Mouse (Mus musculus) intestine, embryonic 14.5 days (tissue): Measurements from ENCODE around the gene Sec24a. TPM values are rescaled to one million over a fixed set of nuclear protein-coding genes. Genes with fewer than 3 reads are reported as not detected.

Source experiments
- ATAC-seq: fragments of 200-750 bp; cut with Nextera tagmentation; replicated peaks from 2 replicates; pipeline ENCODE4 v1.8.0; 2017; ENCODE audit warnings: low read depth, moderate number of reproducible peaks, moderate TSS enrichment, moderate library complexity; ENCODE audit not compliant: low FRiP score, low TSS enrichment
- DNase-seq: peaks from one replicate; pipeline ENCODE4 v3.0.0-alpha.2; 2018; ENCODE audit warnings: low spot score
- H3K27ac ChIP-seq: fragments of 300-500 bp; sonication (generic); 2 replicates; pipeline ENCODE4 v1.5.1; 2014; ENCODE audit warnings: low read depth, mild to moderate bottlenecking, control low read depth
- H3K27me3 ChIP-seq: fragments of 300-500 bp; sonication (generic); replicated peaks from 2 replicates; pipeline ENCODE4 v1.6.1; 2014; ENCODE audit warnings: low read length, control low read depth; ENCODE audit not compliant: control insufficient read depth, insufficient read depth
- H3K36me3 ChIP-seq: fragments of 300-500 bp; sonication (generic); 2 replicates; pipeline ENCODE4 v1.6.1; 2014; ENCODE audit warnings: low read length, control low read depth; ENCODE audit not compliant: control insufficient read depth, insufficient read depth
- H3K4me1 ChIP-seq: fragments of 300-500 bp; sonication (generic); replicated peaks from 2 replicates; pipeline ENCODE4 v1.6.1; 2014; ENCODE audit warnings: low read length, control low read depth, mixed read lengths; ENCODE audit not compliant: control insufficient read depth, insufficient read depth
- H3K4me2 ChIP-seq: fragments of 300-500 bp; sonication (generic); 2 replicates; pipeline ENCODE4 v1.6.1; 2014; ENCODE audit warnings: low read length
- H3K4me3 ChIP-seq: fragments of 300-500 bp; sonication (generic); 2 replicates; pipeline ENCODE4 v1.5.1; 2014; ENCODE audit warnings: low read depth, low read length, control low read depth, mixed read lengths
- H3K9ac ChIP-seq: fragments of 300-500 bp; sonication (generic); 2 replicates; pipeline ENCODE4 v1.6.1; 2014; ENCODE audit warnings: mild to moderate bottlenecking, low read length
- H3K9me3 ChIP-seq: fragments of 300-500 bp; sonication (generic); 2 replicates; pipeline ENCODE4 v1.6.1; 2016; ENCODE audit warnings: low read length, control low read depth; ENCODE audit not compliant: control insufficient read depth
- WGBS: fragments of 180-500 bp; shearing (Covaris S2); extraction: QIAGEN DNeasy Blood & Tissue Kit; methylation state at CpG from one replicate; pipeline ENCODE4 v1.1.7; 2014; 5-methylcytosine and 5-hydroxymethylcytosine counted together
- polyA plus RNA-seq: library from polyadenylated mRNA; unstranded; fragments of >200 nt; fragmentation: Nextera tagmentation; extraction: Ambion mirVana; gene quantifications from 2 replicates; pipeline ENCODE4 v1.2.1, GENCODE M21; 2014

Sec24a gene
- polyA plus RNA-seq, 1 experiment from 2014 or later, result 19.2 TPM

- Histone ChIP-seq H3K9ac (peak within 1 kb of the TSS; percentile 83), H3K4me3 (peak within 1 kb of the TSS; percentile 79), H3K36me3 (peaks cover 18% of the 10 kb centered on the region), H3K27me3 (no peaks in the 10 kb centered on the region), H3K9me3 (no peaks in the 10 kb centered on the region), H3K4me1 (peaks cover 13% of the 10 kb centered on the region), H3K27ac (peak within 1 kb of the TSS; percentile 99), H3K4me2 (peak within 1 kb of the TSS; percentile 87)
- peak; percentile 99 for ATAC-seq
- peak; percentile 99 for DNase-seq
- under 1% methylated on average over 60 of the region's 60 CpGs for WGBS
Observed at GRCm38 (mm10) chr11:51688330-51689328, 74.8 kb downstream of the Sec24a start, which contains the start of gene 0610009B22Rik. TSS of gene 0610009B22Rik (minus strand) at chr11:51688874.

GRCm38 (mm10) chr11:51681976-51682374 is 81.5 kb downstream of the Sec24a start:
- H3K4me2 ChIP-seq, result no peak overlapping the region
- no peak for DNase-seq
- H3K9ac ChIP-seq, result no peak overlapping the region

DNA sequence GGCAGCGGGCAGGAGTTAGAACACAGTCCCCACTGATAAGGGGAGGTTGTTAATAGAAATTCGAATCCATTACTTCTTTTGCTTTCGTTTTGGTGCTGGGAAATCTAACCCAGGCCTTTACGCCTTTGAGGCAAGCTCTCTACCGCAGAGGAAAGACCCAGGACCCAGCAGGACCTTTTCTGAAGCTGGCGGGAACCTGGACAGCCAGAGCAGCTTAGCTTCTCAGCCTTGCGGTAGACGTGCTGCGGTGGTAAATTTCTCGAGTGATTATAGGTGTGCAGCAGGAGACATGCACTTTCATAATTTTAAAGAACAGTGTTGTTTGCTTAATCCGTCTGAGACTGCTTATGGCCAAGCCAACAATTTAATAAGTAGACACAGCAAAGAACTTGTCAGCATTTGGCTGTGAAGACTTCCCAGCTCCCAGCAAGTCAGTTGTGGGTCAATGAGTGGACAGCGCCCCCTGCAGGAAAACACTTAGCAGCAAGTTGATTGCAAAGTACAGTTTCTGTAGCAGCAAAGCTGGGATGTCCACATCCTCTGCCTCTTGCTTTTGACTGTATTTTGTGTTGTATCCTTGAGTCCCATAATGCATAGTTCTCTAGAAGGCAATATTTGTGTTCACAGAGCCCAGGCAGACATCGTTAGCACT is 82.0 kb downstream of the Sec24a start:
- Histone ChIP-seq H3K27ac (no peak overlapping the region), H3K4me3 (no peak overlapping the region; the same call in 1 of the 2 replicates), H3K4me1 (no peaks in the 10 kb centered on the region), H3K27me3 (no peaks in the 10 kb centered on the region), H3K9me3 (no peaks in the 10 kb centered on the region), H3K36me3 (peaks cover 10% of the 10 kb centered on the region; the same call in 1 of the 2 replicates), H3K9ac (no peak overlapping the region), H3K4me2 (peak overlapping the region; percentile 28; the same call in 1 of the 2 replicates)
- peak; percentile 95 for DNase-seq
- 28% methylated on average over 13 of the region's 13 CpGs for WGBS
- ATAC-seq, result 0 out of 2 replicates have a peak, but pooled peaks have one; percentile 21

More at GRCm38 (mm10) chr11:51681976-51682374, 81.5 kb downstream of the Sec24a start:
- no peak overlapping the region for H3K4me3 ChIP-seq
- H3K36me3 ChIP-seq, result peaks cover 10% of the 10 kb centered on the region; the same call in 1 of the 2 replicates
- no peak for ATAC-seq
- no peaks in the 10 kb centered on the region for H3K27me3 ChIP-seq
- H3K9me3 ChIP-seq, result no peaks in the 10 kb centered on the region
- no peak overlapping the region for H3K27ac ChIP-seq
- WGBS, result 45% methylated on average over 8 of the region's 8 CpGs
- H3K4me1 ChIP-seq, result no peaks in the 10 kb centered on the region

DNA sequence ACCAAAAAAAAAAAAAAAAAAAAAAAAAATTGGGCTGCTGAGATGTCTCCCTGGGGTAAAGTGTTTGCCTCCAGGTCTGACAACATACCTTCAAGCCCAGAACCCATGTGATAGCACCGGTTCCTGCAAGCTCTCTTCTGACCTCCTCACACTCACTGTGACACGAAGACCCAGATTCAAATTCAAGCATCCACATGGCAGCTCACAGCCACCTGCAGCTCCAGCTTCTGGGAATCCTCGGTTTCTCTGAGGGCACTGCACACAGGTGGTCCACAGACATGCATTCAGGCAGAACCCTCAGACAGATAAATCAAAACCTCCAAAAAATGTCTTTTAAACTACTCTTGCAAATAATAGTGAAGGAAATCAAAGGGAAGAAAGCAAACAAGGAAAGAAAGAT is 84.0 kb downstream of the Sec24a start:
- Histone ChIP-seq H3K4me2 (no peak overlapping the region), H3K4me1 (no peaks in the 10 kb centered on the region), H3K9ac (no peak overlapping the region), H3K4me3 (no peak overlapping the region), H3K9me3 (no peaks in the 10 kb centered on the region), H3K27ac (no peak overlapping the region), H3K36me3 (no peaks in the 10 kb centered on the region), H3K27me3 (no peaks in the 10 kb centered on the region)
- no peak for DNase-seq
- 73% methylated on average over 3 of the region's 3 CpGs for WGBS
- ATAC-seq, result no peak

DNA sequence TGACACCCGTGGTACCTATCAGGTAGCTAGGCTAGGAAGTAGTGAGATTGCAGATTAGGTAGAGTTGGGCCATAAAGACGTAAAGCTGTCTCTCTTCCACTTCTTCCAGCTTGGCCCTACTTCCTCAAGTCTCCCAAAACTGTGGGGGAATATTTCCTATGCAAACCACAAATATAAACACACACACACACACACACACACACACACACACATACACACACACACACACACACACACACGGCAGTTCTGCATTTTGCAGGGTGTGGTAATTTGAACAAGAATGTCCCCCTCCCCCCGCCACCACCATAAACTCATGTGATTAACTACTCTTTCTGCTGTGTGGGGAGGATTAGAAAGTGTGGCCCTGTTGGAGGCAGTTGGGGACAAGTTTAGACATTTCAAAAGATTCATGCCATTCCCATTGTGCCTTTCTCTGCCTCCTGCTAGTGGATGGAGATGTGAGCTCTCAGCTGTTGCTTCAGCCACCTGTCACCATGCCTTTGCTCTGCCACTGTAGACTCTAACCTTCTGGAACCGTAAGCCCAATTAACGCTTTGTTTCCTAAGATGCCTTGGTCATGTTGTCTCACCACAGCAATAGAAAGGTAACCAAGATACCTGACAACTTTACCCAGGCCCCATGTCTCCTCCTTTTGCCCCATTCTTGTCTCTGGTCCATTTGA is 85.6 kb downstream of the Sec24a start:
- Histone ChIP-seq H3K4me3 (no peak overlapping the region), H3K4me2 (no peak overlapping the region), H3K36me3 (no peaks in the 10 kb centered on the region), H3K9me3 (no peaks in the 10 kb centered on the region), H3K27me3 (no peaks in the 10 kb centered on the region), H3K27ac (no peak overlapping the region), H3K4me1 (no peaks in the 10 kb centered on the region), H3K9ac (no peak overlapping the region)
- ATAC-seq, result no peak
- 62% methylated on average over 6 of the region's 6 CpGs for WGBS
- no peak for DNase-seq

DNA sequence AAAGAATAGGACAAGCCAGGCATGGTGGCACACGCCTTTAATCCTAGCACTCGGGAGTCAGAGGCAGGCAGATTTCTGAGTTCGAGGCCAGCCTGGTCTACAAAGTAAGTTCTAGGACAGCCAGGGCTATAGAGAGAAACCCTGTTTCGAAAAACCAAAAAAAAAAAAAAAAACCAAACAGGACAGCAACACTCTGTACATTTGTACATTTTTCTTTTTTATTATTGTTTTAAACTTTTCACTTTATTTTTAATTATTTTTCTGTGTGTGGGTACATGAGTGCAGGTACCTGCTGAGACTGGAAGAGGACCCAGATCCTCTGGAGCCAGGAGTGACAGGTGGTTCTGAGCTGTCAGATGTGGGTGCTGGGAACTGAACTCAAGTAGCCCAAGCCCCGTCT is 88.0 kb downstream of the Sec24a start:
- 77% methylated on average over 5 of the region's 5 CpGs for WGBS
- Histone ChIP-seq H3K36me3 (no peaks in the 10 kb centered on the region), H3K4me2 (no peak overlapping the region), H3K4me1 (no peaks in the 10 kb centered on the region), H3K27ac (no peak overlapping the region), H3K9me3 (no peaks in the 10 kb centered on the region), H3K4me3 (no peak overlapping the region), H3K9ac (no peak overlapping the region), H3K27me3 (no peaks in the 10 kb centered on the region)
- DNase-seq (no peak), ATAC-seq (no peak)

DNA sequence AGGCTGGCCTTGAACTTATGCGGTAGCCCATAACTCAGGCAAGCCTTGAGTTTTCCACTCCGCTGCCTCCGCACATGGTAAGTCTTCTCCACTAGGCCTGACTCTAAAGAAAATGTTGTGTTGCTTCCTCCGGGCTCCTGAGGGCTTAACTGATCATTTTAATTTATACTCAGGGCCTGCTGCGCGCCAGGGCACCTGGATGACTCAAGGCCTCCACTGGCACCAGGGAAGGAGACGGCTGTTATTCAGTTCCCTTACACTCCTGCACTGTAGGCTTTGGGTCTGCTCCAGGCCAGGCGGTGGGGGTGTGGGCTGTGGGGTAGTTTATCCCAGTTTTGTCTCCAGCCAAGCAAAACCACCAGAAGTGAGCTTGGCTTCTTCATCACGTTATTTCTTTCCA is 90.1 kb downstream of the Sec24a start:
- 80% methylated on average over 9 of the region's 9 CpGs for WGBS
- H3K4me1 ChIP-seq, result no peaks in the 10 kb centered on the region
- no peak for DNase-seq
- H3K9me3 ChIP-seq, result no peaks in the 10 kb centered on the region
- ATAC-seq, result no peak
- H3K27ac ChIP-seq, result no peak overlapping the region
- H3K27me3 ChIP-seq, result no peaks in the 10 kb centered on the region
- no peak overlapping the region for H3K4me3 ChIP-seq
- H3K36me3 ChIP-seq, result no peaks in the 10 kb centered on the region
- no peak overlapping the region for H3K4me2 ChIP-seq
- H3K9ac ChIP-seq, result no peak overlapping the region

DNA sequence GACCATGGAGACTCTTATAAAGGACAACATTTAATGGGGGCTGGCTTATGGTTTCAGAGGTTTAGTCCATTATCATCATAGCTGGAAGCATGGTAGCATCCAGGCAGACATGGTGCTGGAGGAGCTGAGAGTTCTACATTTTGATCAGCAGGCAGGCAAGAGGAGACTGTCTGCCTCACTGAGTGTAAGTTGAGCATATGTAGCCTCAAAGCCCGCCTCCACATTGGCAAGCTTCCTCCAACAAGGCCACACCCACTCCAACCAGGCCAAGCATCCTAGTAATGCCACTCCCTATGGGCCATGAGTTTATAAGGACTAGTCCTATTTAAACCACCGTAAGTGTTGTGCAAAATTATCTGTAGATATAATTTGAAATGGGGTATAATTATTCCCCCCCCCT is 92.1 kb downstream of the Sec24a start:
- H3K27ac ChIP-seq, result no peak overlapping the region
- no peak overlapping the region for H3K4me3 ChIP-seq
- H3K9ac ChIP-seq, result no peak overlapping the region
- H3K27me3 ChIP-seq, result no peaks in the 10 kb centered on the region
- no peaks in the 10 kb centered on the region for H3K4me1 ChIP-seq
- H3K36me3 ChIP-seq, result no peaks in the 10 kb centered on the region
- no peak for DNase-seq
- H3K4me2 ChIP-seq, result no peak overlapping the region
- H3K9me3 ChIP-seq, result no peaks in the 10 kb centered on the region
- ATAC-seq, result no peak
- 82% methylated on average over 2 of the region's 2 CpGs for WGBS
